Mouse (Mus musculus) MEL-GATA-1-ER (cell line): ENCODE measurements at regions not wholly inside any gene's neighbourhood (a gene's known extent, or its start where the extent isn't known, plus 50 kb on each side); places are given as distances from the start of the nearest gene placed in this dataset.

Experiments
- DNase-seq: peaks from one replicate; pipeline ENCODE4 v3.0.0-alpha.2; 2012; ENCODE audit warnings: low read depth; ENCODE audit errors: extremely low read depth

- no peak for DNase-seq
These were observed 238.6 kb upstream of the A1bg start for GRCm38 (mm10) chr15:61161397-61161796.

- DNase-seq: no peak
These were observed 237.9 kb upstream of the A1bg start for GRCm38 (mm10) chr15:61160666-61161065.

- DNase-seq: no peak
These were observed 236.7 kb upstream of the A1bg start for GRCm38 (mm10) chr15:61159552-61159951.

DNA sequence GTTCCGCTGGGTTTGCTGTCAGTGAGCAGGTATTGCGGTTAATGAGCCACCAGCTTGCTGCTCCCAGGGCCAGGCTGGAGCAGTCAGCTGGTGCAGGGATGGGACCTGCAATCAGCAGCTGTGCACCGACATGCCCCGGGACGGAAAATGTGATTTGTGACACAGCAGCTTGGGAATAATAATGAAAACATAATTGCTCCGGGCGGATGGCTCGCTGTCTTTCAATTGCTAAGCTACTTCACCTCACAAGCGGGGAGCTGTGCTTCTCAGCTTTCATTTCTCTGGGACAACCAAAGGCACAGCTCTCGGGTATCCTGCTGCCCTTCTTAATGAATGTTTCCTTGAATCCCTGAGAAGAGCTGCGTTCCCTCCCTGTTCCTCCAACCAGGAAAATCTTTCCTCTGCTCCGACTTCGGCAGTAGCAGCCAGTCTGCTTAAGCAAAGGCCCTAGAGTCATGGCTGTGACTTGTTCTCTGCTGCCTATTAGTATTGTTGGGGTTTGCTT is 235.3 kb upstream of the A1bg start:
- DNase-seq: no peak

GRCm38 (mm10) chr15:61157543-61157942 is 234.7 kb upstream of the A1bg start:
- DNase-seq: peak; percentile 35

GRCm38 (mm10) chr15:61155530-61155929 is 232.7 kb upstream of the A1bg start:
- no peak for DNase-seq

GRCm38 (mm10) chr15:61154166-61154565 is 231.4 kb upstream of the A1bg start:
- DNase-seq: no peak

GRCm38 (mm10) chr15:61142851-61143250 is 220.0 kb upstream of the A1bg start:
- DNase-seq: no peak

GRCm38 (mm10) chr15:61139151-61139550 is 216.3 kb upstream of the A1bg start:
- DNase-seq: no peak

GRCm38 (mm10) chr15:61136781-61137180 is 214.0 kb upstream of the A1bg start:
- DNase-seq: no peak

- DNase-seq: no peak
These were observed 210.5 kb upstream of the A1bg start for GRCm38 (mm10) chr15:61133316-61133715.

DNA sequence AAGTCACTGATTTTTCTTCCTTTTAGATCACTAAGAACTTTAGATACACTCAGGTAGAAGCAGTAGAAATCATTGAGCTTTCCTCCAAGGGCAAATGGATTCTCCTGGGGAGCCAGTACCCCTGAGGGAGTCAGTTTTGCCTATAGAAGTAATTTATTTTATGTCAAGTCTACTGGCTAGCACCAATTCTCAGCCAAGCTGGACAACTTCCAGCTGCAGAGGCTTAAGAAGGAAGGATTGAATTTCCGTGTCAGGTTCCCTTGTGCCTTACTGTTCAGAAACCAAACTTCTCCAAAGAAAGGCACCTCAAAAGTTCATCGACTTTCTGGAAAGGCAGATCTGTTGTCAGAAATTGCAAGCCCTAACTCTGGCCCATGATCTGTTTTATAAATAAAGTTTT is 205.2 kb upstream of the A1bg start:
- no peak for DNase-seq

DNA sequence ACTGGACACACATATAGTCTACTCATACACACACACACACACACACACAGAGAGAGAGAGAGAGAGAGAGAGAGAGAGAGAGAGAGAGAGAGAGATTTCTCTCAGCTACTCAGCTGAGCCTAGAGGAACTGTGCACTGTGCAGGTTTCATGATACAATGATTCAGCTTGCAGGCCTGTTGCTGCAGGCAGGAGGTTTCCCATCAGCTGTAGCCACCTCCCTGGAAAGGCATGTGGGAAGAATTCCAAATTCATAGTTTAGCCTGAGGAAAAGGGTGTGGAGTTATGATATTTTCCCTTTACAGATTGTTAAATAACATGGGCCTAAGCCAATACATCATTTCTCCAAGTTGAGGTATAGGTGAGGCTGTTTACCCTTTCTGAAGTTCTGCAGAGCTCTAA is 204.3 kb upstream of the A1bg start:
- DNase-seq: no peak

DNA sequence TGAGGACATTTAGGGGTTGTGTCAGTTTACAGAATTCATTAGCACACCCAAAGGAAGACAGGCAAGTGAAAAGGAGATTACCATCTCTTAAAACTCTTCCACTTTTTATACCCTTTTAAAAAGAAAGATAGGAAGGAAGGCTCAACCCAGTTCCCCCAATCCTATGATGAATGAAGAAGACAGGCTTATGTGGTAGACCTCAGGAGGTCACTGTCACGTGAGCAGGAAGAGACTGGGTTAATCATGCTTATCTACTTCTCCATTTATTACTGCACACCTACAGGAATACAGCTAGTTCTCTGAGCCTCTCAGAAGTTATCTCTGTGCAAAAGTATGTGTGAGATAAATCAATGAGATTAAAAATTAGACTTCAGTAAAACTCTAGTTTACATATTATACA is 194.1 kb upstream of the A1bg start:
- DNase-seq: no peak

DNA sequence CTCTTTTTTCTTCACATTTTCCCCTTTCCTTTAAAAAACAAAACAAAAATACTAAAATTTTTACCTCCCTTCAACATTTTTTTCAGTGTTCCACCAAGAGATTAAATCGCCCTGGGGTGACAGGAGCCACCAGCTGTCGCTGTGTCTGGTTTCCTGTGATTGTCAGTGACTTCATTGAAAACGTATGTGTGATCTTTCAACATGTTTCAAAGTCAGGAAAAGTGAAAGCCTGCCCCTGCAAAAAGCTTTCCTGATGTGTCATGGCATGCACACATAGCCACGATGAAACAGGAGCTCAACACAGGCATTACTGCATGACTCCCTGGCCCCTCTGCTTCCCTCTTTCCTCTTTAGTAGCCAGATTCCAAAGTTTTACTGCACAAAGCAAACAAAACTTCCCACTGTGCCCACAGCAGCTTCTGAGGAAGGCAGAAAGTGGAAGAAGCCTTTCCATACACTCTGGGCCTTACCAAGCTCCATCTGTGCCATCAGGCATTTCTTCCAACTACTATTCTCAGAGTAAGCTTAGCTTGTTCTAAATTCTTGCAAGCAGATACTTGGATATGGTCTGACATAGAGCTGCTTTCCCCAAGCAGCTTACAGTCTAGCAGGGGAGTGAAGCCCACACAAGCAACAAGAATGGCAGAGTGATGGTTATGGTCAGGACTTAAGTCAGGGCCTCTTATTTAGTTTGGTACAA is 186.8 kb upstream of the A1bg start:
- no peak for DNase-seq

- DNase-seq: no peak
These were observed 186.1 kb upstream of the A1bg start for GRCm38 (mm10) chr15:61108957-61109356.

DNA sequence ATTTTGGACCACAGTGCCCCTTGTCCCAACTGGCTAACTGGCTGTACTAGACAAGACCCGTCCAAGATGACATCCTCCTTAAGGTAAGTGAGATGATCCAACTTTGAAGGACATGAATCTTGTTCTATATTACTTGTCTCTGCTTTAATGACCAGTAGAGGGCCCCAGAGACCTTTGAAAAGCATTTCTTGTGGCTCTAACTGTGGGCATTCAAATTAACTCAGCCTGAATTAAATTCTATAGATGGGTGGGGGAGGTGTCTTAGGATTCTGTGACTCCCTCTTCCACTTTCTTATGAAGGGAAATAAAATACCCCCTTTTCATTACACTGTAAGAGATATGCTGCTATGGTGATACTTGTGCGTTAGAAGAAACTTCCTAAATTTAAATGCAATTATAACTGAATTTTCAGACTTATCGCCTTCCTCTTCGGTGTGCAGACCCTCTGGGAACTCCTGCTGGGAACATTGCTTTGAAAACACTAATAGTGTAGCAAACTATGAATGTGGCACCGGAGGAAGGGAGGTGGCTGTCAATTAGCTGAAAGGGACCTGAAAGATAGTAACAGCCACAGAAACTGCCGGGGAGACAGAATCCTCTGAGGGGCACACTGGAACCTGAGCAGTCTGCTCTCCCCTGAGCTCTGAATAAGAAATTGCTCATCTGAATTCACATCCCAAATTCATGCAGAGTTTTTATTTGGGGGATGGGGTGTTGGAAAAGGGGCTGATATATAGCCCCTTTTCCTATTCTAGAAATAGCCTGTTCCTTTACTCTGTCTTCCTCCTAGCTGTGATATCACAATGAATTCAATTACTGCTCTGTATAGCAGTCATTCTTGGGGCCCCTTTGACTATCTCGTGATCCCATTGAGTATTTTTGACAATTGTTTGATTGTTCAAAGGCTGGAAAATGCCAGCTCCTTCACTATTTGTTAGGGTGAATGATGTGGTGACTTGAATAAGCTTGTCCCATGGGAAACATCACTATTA is 179.9 kb upstream of the A1bg start:
- DNase-seq: no peak

GRCm38 (mm10) chr15:61100807-61101206 is 178.0 kb upstream of the A1bg start:
- no peak for DNase-seq

DNA sequence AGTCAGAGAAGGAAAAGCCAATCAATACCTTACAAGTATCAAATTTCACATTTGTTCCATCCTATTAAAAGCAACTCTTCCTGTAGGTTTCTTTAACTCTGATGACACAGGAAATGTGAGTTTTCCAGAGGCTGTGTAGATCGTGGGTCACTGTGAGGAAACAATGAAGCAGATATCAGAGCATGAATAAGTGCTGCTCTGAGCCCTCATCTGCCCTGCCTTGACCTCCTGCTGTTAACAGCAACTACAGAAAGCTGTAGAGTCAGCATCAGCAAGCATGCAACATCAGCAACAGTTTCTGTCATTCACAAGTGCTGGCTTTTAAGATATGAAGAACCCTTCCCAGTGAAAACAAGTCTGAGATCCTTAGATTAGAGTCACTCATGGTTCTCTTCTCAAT is 176.2 kb upstream of the A1bg start:
- no peak for DNase-seq

DNA sequence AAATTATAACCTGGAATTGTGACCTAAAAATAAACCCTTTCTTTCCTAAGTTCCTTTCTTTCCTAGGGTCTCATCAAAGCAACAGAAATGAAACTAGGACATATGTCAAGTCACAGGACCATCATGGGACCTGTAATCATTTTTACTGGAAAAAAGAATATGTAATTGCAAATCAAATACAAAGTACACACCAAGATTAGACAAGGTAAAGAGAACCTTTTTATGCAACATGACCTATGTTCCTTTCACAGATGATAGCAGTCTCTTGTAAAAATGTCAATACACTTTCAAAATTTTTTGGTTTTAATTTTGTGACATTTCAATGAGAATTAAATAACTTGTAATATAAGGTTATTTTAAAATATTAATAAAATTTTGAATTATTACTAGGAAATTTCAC is 175.7 kb upstream of the A1bg start:
- DNase-seq: no peak

DNA sequence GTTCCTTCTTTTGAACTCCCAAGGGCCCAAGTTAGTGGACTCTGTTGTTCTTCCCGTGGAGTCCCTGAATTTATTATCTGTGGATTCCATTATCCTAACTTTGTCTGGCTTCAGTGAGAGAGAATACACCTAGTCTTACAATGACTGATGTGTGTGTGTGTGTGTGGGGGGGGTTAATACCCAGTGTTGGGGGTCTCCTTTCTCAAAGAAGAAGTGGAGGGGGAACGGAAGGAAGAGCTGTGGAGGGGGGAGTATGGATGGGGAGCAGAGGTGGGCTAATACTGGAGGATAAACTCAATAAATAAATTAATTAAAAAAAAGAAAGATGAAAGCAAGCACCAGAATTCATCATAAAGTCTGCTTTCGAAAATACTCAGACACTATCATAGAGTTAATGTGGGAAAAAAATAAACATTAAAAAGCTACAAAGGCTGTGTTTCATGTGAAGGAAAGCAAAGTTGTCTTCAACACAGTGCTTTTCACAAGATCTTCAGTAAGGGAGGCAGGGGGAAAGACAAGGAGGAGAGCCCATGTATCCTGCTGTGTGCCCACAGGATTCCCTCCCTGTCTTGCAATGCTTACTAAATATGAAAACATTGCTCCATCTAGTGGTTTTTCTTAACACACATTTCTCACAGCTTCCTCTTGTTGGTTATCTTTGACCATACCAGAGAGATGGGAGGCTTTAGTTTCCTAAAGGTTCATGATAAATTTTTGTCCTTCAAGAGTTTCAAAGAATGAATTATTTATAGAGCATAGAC is 173.4 kb upstream of the A1bg start:
- no peak for DNase-seq
